Mouse (Mus musculus) spleen, embryonic (tissue): ENCODE data around the gene Mcrip1.

Experiments
- CTCF ChIA-PET: fragments of 350-600 bp; sonication (Branson Sonifier 250); formaldehyde crosslinking; loops from one replicate; lab custom pipeline; 2022; lab: Charles Lee

The Mcrip1 gene

GRCm38 (mm10) chr11:120548786-120549167 is 750 bp downstream of the Mcrip1 start:
- CTCF ChIA-PET, result interaction anchor here (1.3 kb wide), 1 partner anchor 18 kb away, joined by 3 read pairs; no protein-coding TSS in a partner anchor

- CTCF ChIA-PET, result interaction anchor here (1.3 kb wide), 1 partner anchor 19 kb away, joined by 3 read pairs; no protein-coding TSS in a partner anchor
These were observed 1.3 kb downstream of the Mcrip1 start for GRCm38 (mm10) chr11:120548214-120548613.

- CTCF ChIA-PET, result interaction anchor here (0.6 kb wide), 1 partner anchor 241 kb away, joined by 3 read pairs; no protein-coding TSS in a partner anchor
These were observed 2.1 kb downstream of the Mcrip1 start for GRCm38 (mm10) chr11:120547469-120547868.

- CTCF ChIA-PET, result no interaction called here
These were observed 3.6 kb downstream of the Mcrip1 start for GRCm38 (mm10) chr11:120545964-120546363.

GRCm38 (mm10) chr11:120542376-120542775 is 7.2 kb downstream of the Mcrip1 start:
- CTCF ChIA-PET, result no interaction called here

- CTCF ChIA-PET, result no interaction called here
These were observed 7.6 kb downstream of the Mcrip1 start for GRCm38 (mm10) chr11:120541907-120542306.

- CTCF ChIA-PET, result no interaction called here
These were observed 10.1 kb downstream of the Mcrip1 start for GRCm38 (mm10) chr11:120539285-120540014.

GRCm38 (mm10) chr11:120538955-120539284 is 10.6 kb downstream of the Mcrip1 start:
- CTCF ChIA-PET, result no interaction called here

GRCm38 (mm10) chr11:120538485-120538884 is 11.0 kb downstream of the Mcrip1 start:
- CTCF ChIA-PET, result no interaction called here

- CTCF ChIA-PET, result no interaction called here
These were observed 13.7 kb downstream of the Mcrip1 start for GRCm38 (mm10) chr11:120535804-120536203.

- CTCF ChIA-PET, result no interaction called here
These were observed 14.4 kb downstream of the Mcrip1 start for GRCm38 (mm10) chr11:120535145-120535544.

- CTCF ChIA-PET, result no interaction called here
These were observed 15.4 kb downstream of the Mcrip1 start for GRCm38 (mm10) chr11:120534093-120534492.

- CTCF ChIA-PET, result no interaction called here
These were observed 17.9 kb downstream of the Mcrip1 start for GRCm38 (mm10) chr11:120531646-120532045.

GRCm38 (mm10) chr11:120530085-120530964 is 19.2 kb downstream of the Mcrip1 start, which contains the start of gene Gcgr:
TSS of gene Gcgr (plus strand) at chr11:120530699.
- CTCF ChIA-PET, result interaction anchor here (0.7 kb wide), 1 partner anchor 15 kb away, joined by 4 read pairs; no protein-coding TSS in a partner anchor

GRCm38 (mm10) chr11:120528903-120529302 is 20.6 kb downstream of the Mcrip1 start:
- CTCF ChIA-PET, result no interaction called here

GRCm38 (mm10) chr11:120527690-120528354 is 21.7 kb downstream of the Mcrip1 start:
- CTCF ChIA-PET, result no interaction called here

- CTCF ChIA-PET, result no interaction called here
These were observed 23.6 kb downstream of the Mcrip1 start for GRCm38 (mm10) chr11:120525959-120526358.

- CTCF ChIA-PET, result no interaction called here
These were observed 26.9 kb downstream of the Mcrip1 start for GRCm38 (mm10) chr11:120522581-120522980.

GRCm38 (mm10) chr11:120520967-120521540 is 28.5 kb downstream of the Mcrip1 start:
- CTCF ChIA-PET, result no interaction called here

- CTCF ChIA-PET, result no interaction called here
These were observed 29.0 kb downstream of the Mcrip1 start for GRCm38 (mm10) chr11:120520498-120520897.

GRCm38 (mm10) chr11:120519738-120520137 is 29.8 kb downstream of the Mcrip1 start:
- CTCF ChIA-PET, result no interaction called here
